Mouse (Mus musculus): ENCODE measurements around the gene Rpl22. TPM values are rescaled to one million over a fixed set of nuclear protein-coding genes. Genes with fewer than 3 reads are reported as not detected.

The Rpl22 gene
- polyA plus RNA-seq, 1 experiment from 2014 or later: 377 TPM

- H3K4me2 ChIP-seq: no peak overlapping the region
- H3K9ac ChIP-seq: no peak overlapping the region
- no peak for ATAC-seq (ENCODE audit: insufficient read depth, low FRiP score, low read depth)
- H3K27ac ChIP-seq: no peak overlapping the region
- no peaks in the 10 kb centered on the region for H3K9me3 ChIP-seq
- H3K27me3 ChIP-seq (replicated peaks): no peaks in the 10 kb centered on the region
- 80% methylated on average over 11 of the region's 11 CpGs for WGBS
- H3K4me3 ChIP-seq (replicated peaks): no peak overlapping the region
- H3K4me1 ChIP-seq: peaks cover 14% of the 10 kb centered on the region
- H3K36me3 ChIP-seq: peaks cover 30% of the 10 kb centered on the region
Observed at GRCm38 (mm10) chr4:152302012-152302411, 23.5 kb upstream of the Rpl22 start.

- 92% methylated on average over 10 of the region's 10 CpGs for WGBS
- Histone ChIP-seq H3K36me3 (peaks cover 30% of the 10 kb centered on the region), H3K4me2 (no peak overlapping the region), H3K4me1 (peaks cover 8% of the 10 kb centered on the region; the same call in 1 of the 2 replicates), H3K27ac (no peak overlapping the region), H3K9ac (no peak overlapping the region), H3K27me3 (replicated peaks) (no peaks in the 10 kb centered on the region), H3K4me3 (replicated peaks) (no peak overlapping the region), H3K9me3 (no peaks in the 10 kb centered on the region)
- ATAC-seq (ENCODE audit: insufficient read depth, low FRiP score, low read depth): no peak
Observed at GRCm38 (mm10) chr4:152303172-152303571, 22.4 kb upstream of the Rpl22 start.

GRCm38 (mm10) chr4:152304685-152305084 lies 20.9 kb upstream of the Rpl22 start:
- ATAC-seq (ENCODE audit: insufficient read depth, low FRiP score, low read depth): no peak
- Histone ChIP-seq H3K4me1 (no peaks in the 10 kb centered on the region), H3K9ac (no peak overlapping the region), H3K4me3 (replicated peaks) (no peak overlapping the region), H3K27me3 (replicated peaks) (no peaks in the 10 kb centered on the region), H3K9me3 (no peaks in the 10 kb centered on the region), H3K4me2 (no peak overlapping the region), H3K27ac (no peak overlapping the region), H3K36me3 (peaks cover 27% of the 10 kb centered on the region)
- 88% methylated on average over 6 of the region's 6 CpGs for WGBS

- no peak overlapping the region for H3K4me3 ChIP-seq (replicated peaks)
- H3K4me2 ChIP-seq: no peak overlapping the region
- H3K27ac ChIP-seq: no peak overlapping the region
- peaks cover 17% of the 10 kb centered on the region for H3K36me3 ChIP-seq
- ATAC-seq (ENCODE audit: insufficient read depth, low FRiP score, low read depth): no peak
- no peaks in the 10 kb centered on the region for H3K9me3 ChIP-seq
- H3K4me1 ChIP-seq: no peaks in the 10 kb centered on the region
- WGBS: 69% methylated on average over 6 of the region's 6 CpGs
- no peaks in the 10 kb centered on the region; the same call in 1 of the 2 replicates for H3K27me3 ChIP-seq (replicated peaks)
- no peak overlapping the region for H3K9ac ChIP-seq
Observed at GRCm38 (mm10) chr4:152305991-152306390, 19.6 kb upstream of the Rpl22 start.

- no peaks in the 10 kb centered on the region for H3K9me3 ChIP-seq
- H3K36me3 ChIP-seq: peaks cover 17% of the 10 kb centered on the region
- no peak for ATAC-seq (ENCODE audit: insufficient read depth, low FRiP score, low read depth)
- peaks cover 7% of the 10 kb centered on the region for H3K4me1 ChIP-seq
- H3K27me3 ChIP-seq (replicated peaks): peaks cover 15% of the 10 kb centered on the region
- no peak overlapping the region for H3K9ac ChIP-seq
- 84% methylated on average over 9 of the region's 9 CpGs for WGBS
- no peak overlapping the region for H3K4me3 ChIP-seq (replicated peaks)
- no peak overlapping the region for H3K4me2 ChIP-seq
- no peak overlapping the region for H3K27ac ChIP-seq
Observed at GRCm38 (mm10) chr4:152307542-152307941, 18.0 kb upstream of the Rpl22 start.

GRCm38 (mm10) chr4:152312186-152312585 lies 13.4 kb upstream of the Rpl22 start:
- H3K4me3 ChIP-seq (replicated peaks): peak overlapping the region; percentile 32
- H3K9ac ChIP-seq: no peak overlapping the region; the same call in 1 of the 2 replicates
- 4% methylated on average over 14 of the region's 14 CpGs for WGBS

GRCm38 (mm10) chr4:152313211-152313632 lies 12.3 kb upstream of the Rpl22 start:
- Histone ChIP-seq H3K9me3 (no peaks in the 10 kb centered on the region), H3K4me2 (peak overlapping the region; percentile 74), H3K9ac (no peak overlapping the region), H3K4me3 (replicated peaks) (peak overlapping the region; percentile 32), H3K27ac (no peak overlapping the region), H3K36me3 (no peaks in the 10 kb centered on the region; the same call in 1 of the 2 replicates), H3K27me3 (replicated peaks) (peaks cover 64% of the 10 kb centered on the region), H3K4me1 (peaks cover 26% of the 10 kb centered on the region)
- ATAC-seq (ENCODE audit: insufficient read depth, low FRiP score, low read depth): no peak
- under 1% methylated on average over 29 of the region's 29 CpGs for WGBS

More at GRCm38 (mm10) chr4:152312186-152312585, 13.4 kb upstream of the Rpl22 start:
- no peaks in the 10 kb centered on the region; the same call in 1 of the 2 replicates for H3K36me3 ChIP-seq
- H3K27ac ChIP-seq: no peak overlapping the region
- H3K27me3 ChIP-seq (replicated peaks): peaks cover 60% of the 10 kb centered on the region
- ATAC-seq (ENCODE audit: insufficient read depth, low FRiP score, low read depth): no peak
- peaks cover 25% of the 10 kb centered on the region for H3K4me1 ChIP-seq
- H3K4me2 ChIP-seq: peak overlapping the region; percentile 74
- H3K9me3 ChIP-seq: no peaks in the 10 kb centered on the region

- no peaks in the 10 kb centered on the region for H3K36me3 ChIP-seq
- peak overlapping the region; percentile 74; the same call in 1 of the 2 replicates for H3K4me2 ChIP-seq
- peaks cover 33% of the 10 kb centered on the region for H3K4me1 ChIP-seq
- H3K4me3 ChIP-seq (replicated peaks): no peak overlapping the region
- H3K27ac ChIP-seq: no peak overlapping the region
- ATAC-seq (ENCODE audit: insufficient read depth, low FRiP score, low read depth): no peak
- no peak overlapping the region for H3K9ac ChIP-seq
- no peaks in the 10 kb centered on the region for H3K9me3 ChIP-seq
- peaks cover 67% of the 10 kb centered on the region for H3K27me3 ChIP-seq (replicated peaks)
Observed at GRCm38 (mm10) chr4:152313934-152314333, 11.6 kb upstream of the Rpl22 start.

GRCm38 (mm10) chr4:152315498-152316213 lies 9.9 kb upstream of the Rpl22 start:
- Histone ChIP-seq H3K27me3 (replicated peaks) (peaks cover 67% of the 10 kb centered on the region), H3K4me3 (replicated peaks) (peak overlapping the region; percentile 21), H3K27ac (no peak overlapping the region), H3K9ac (no peak overlapping the region), H3K4me1 (peaks cover 35% of the 10 kb centered on the region), H3K36me3 (no peaks in the 10 kb centered on the region), H3K4me2 (peak overlapping the region; percentile 48), H3K9me3 (no peaks in the 10 kb centered on the region)
- WGBS: 2% methylated on average over 43 of the region's 43 CpGs
- no peak for ATAC-seq (ENCODE audit: insufficient read depth, low FRiP score, low read depth)

- Histone ChIP-seq H3K27ac (no peak overlapping the region), H3K4me3 (replicated peaks) (no peak overlapping the region), H3K4me2 (no peak overlapping the region), H3K27me3 (replicated peaks) (peaks cover 52% of the 10 kb centered on the region), H3K36me3 (no peaks in the 10 kb centered on the region), H3K9me3 (no peaks in the 10 kb centered on the region), H3K4me1 (peaks cover 27% of the 10 kb centered on the region), H3K9ac (no peak overlapping the region)
- no peak for ATAC-seq (ENCODE audit: insufficient read depth, low FRiP score, low read depth)
- whole genome bisulfite sequencing: 82% methylated on average over 6 of the region's 6 CpGs
Observed at GRCm38 (mm10) chr4:152317631-152318033, 7.9 kb upstream of the Rpl22 start.

- no peak for ATAC-seq (ENCODE audit: insufficient read depth, low FRiP score, low read depth)
- Histone ChIP-seq H3K4me3 (replicated peaks) (peak within 1 kb of the TSS; percentile 9; the same call in 1 of the 2 replicates), H3K27ac (no peak within 1 kb of the TSS), H3K4me2 (peak within 1 kb of the TSS; percentile 45), H3K4me1 (peaks cover 17% of the 10 kb centered on the region), H3K9me3 (no peaks in the 10 kb centered on the region), H3K27me3 (replicated peaks) (peaks cover 41% of the 10 kb centered on the region), H3K9ac (no peak within 1 kb of the TSS), H3K36me3 (no peaks in the 10 kb centered on the region)
- WGBS: 6% methylated on average over 26 of the region's 26 CpGs
Observed at GRCm38 (mm10) chr4:152318517-152319234, 6.9 kb upstream of the Rpl22 start, which contains the start of gene Rnf207. Rnf207 (minus strand) TSS chr4:152318993.

- Histone ChIP-seq H3K9me3 (no peaks in the 10 kb centered on the region), H3K4me1 (peaks cover 13% of the 10 kb centered on the region), H3K27ac (no peak overlapping the region), H3K27me3 (replicated peaks) (peaks cover 14% of the 10 kb centered on the region), H3K36me3 (no peaks in the 10 kb centered on the region), H3K4me2 (no peak overlapping the region), H3K9ac (no peak overlapping the region), H3K4me3 (replicated peaks) (no peak overlapping the region)
- no peak for ATAC-seq (ENCODE audit: insufficient read depth, low FRiP score, low read depth)
- 42% methylated on average over 5 of the region's 5 CpGs for WGBS
Observed at GRCm38 (mm10) chr4:152321464-152321863, 4.1 kb upstream of the Rpl22 start.

Data from stomach, embryonic 15.5 days (tissue).